In genomic region chr5:112276907-112277348, GRCm38 (mm10) we compare ENCODE assay signal across 8 mouse cellular contexts. TPM values are rescaled to one million over a fixed set of nuclear protein-coding genes. Genes with fewer than 3 reads are reported as not detected.
DNase-seq lines count a peak whose midpoint lies in the region; ATAC-seq and TF ChIP-seq lines count a peak whose summit lies in the region.

No protein-coding gene starts in this region.

- WGBS in lung, adult 2 months = 0% methylated on average over 24 of the region's 24 CpGs
- under 1% methylated on average over 24 of the region's 24 CpGs for WGBS in embryonic facial prominence, embryonic 11.5 days
- 0% methylated on average over 24 of the region's 24 CpGs for WGBS in intestine, embryonic 14.5 days
- WGBS in neural tube, embryonic 12.5 days = under 1% methylated on average over 23 of the region's 24 CpGs

- H3K9ac ChIP-seq in embryonic facial prominence, embryonic 11.5 days (replicated peaks; ENCODE audit: low read length) = peak overlapping the region; percentile 72
- H3K9ac ChIP-seq in intestine, embryonic 14.5 days (ENCODE audit: low read length) = peak overlapping the region; percentile 80
- peak overlapping the region; percentile 73 for H3K9ac ChIP-seq in neural tube, embryonic 12.5 days

- H3K27me3 ChIP-seq in embryonic facial prominence, embryonic 11.5 days (ENCODE audit: control insufficient read depth, insufficient read depth, low read length) = no peaks in the 10 kb centered on the region
- no peaks in the 10 kb centered on the region for H3K27me3 ChIP-seq in intestine, embryonic 14.5 days (replicated peaks; ENCODE audit: control insufficient read depth, insufficient read depth, low read length)
- no peaks in the 10 kb centered on the region for H3K27me3 ChIP-seq in neural tube, embryonic 12.5 days (replicated peaks)

- DNase-seq in lung, adult 2 months = no peak
- DNase-seq in lung, postnatal 10 days = no peak
- DNase-seq in embryonic facial prominence, embryonic 11.5 days (ENCODE audit: low spot score) = peak; percentile 47
- no peak for DNase-seq in intestine, embryonic 14.5 days (ENCODE audit: low spot score)
- no peak for DNase-seq in spleen, adult 12 weeks (ENCODE audit: low spot score)
- DNase-seq in adrenal gland, postnatal 14 days = no peak
- no peak for DNase-seq in thymus, postnatal 4 days

- H3K4me2 ChIP-seq in embryonic facial prominence, embryonic 11.5 days (ENCODE audit: low read depth, low read length) = peak overlapping the region; percentile 81
- peak overlapping the region; percentile 84 for H3K4me2 ChIP-seq in intestine, embryonic 14.5 days (ENCODE audit: low read length)
- H3K4me2 ChIP-seq in neural tube, embryonic 12.5 days (replicated peaks) = peak overlapping the region; percentile 90

- ATAC-seq in embryonic facial prominence, embryonic 11.5 days (replicated peaks; ENCODE audit: insufficient number of reproducible peaks, low FRiP score, low TSS enrichment, low read depth) = peak; percentile 3
- no peak for ATAC-seq in intestine, embryonic 14.5 days (replicated peaks; ENCODE audit: low FRiP score, low TSS enrichment, low read depth)
- ATAC-seq in neural tube, embryonic 12.5 days (ENCODE audit: low FRiP score, low read depth) = peak; percentile 62

- no peaks in the 10 kb centered on the region for H3K9me3 ChIP-seq in embryonic facial prominence, embryonic 11.5 days (replicated peaks; ENCODE audit: control insufficient read depth, low read length)
- H3K9me3 ChIP-seq in intestine, embryonic 14.5 days (ENCODE audit: control insufficient read depth, low read length) = no peaks in the 10 kb centered on the region
- H3K9me3 ChIP-seq in neural tube, embryonic 12.5 days = no peaks in the 10 kb centered on the region

- no peak for TF ChIP-seq POLR2A in lung, adult 2 months (IDR thresholded peaks at IDR 0.05; ENCODE audit: borderline replicate concordance, extremely low read depth, low read depth, low read length)

- no peaks in the 10 kb centered on the region for H3K36me3 ChIP-seq in embryonic facial prominence, embryonic 11.5 days (replicated peaks; ENCODE audit: control insufficient read depth, insufficient read depth, low read depth, low read length)
- H3K36me3 ChIP-seq in intestine, embryonic 14.5 days (ENCODE audit: control insufficient read depth, insufficient read depth, low read length) = no peaks in the 10 kb centered on the region
- no peaks in the 10 kb centered on the region for H3K36me3 ChIP-seq in neural tube, embryonic 12.5 days

- peaks cover 28% of the 10 kb centered on the region for H3K4me1 ChIP-seq in lung, adult 2 months (ENCODE audit: control insufficient read depth, insufficient read depth, low read length)
- H3K4me1 ChIP-seq in embryonic facial prominence, embryonic 11.5 days (ENCODE audit: control insufficient read depth, insufficient read depth, low read length) = no peaks in the 10 kb centered on the region; the same call in 1 of the 2 replicates
- H3K4me1 ChIP-seq in intestine, embryonic 14.5 days (replicated peaks; ENCODE audit: control insufficient read depth, insufficient read depth, low read length) = peaks cover 24% of the 10 kb centered on the region
- peaks cover 35% of the 10 kb centered on the region for H3K4me1 ChIP-seq in neural tube, embryonic 12.5 days

- H3K4me3 ChIP-seq in lung, adult 2 months (replicated peaks; ENCODE audit: extremely low read depth, low read depth, low read length) = peak overlapping the region; percentile 93
- H3K4me3 ChIP-seq in embryonic facial prominence, embryonic 11.5 days (ENCODE audit: low read depth, low read length) = peak overlapping the region; percentile 79
- peak overlapping the region; percentile 72 for H3K4me3 ChIP-seq in intestine, embryonic 14.5 days (ENCODE audit: low read depth, low read length)
- peak overlapping the region; percentile 67 for H3K4me3 ChIP-seq in neural tube, embryonic 12.5 days

- no peak for TF ChIP-seq CTCF in lung, adult 2 months (IDR thresholded peaks at IDR 0.05; ENCODE audit: insufficient read depth, low read length)

- no peak overlapping the region for H3K27ac ChIP-seq in embryonic facial prominence, embryonic 11.5 days (replicated peaks; ENCODE audit: low read depth, low read length)
- H3K27ac ChIP-seq in intestine, embryonic 14.5 days (ENCODE audit: low read depth) = peak overlapping the region; percentile 51
- no peak overlapping the region for H3K27ac ChIP-seq in neural tube, embryonic 12.5 days

RNA-seq across cellular contexts. Expression of gene Tpst2, which starts 0.4 kb away (rescaled TPM):
- polyA plus RNA-seq in lung, adult 2 months (2012; rRNA removed) = 122 and 144 TPM in 2 replicates
- 29.0 and 30.1 TPM in 2 replicates for polyA plus RNA-seq in embryonic facial prominence, embryonic 11.5 days (2014; fragmentation: Nextera tagmentation; extraction: Ambion mirVana)
- 40.8 and 41.1 TPM in 2 replicates for polyA plus RNA-seq in intestine, embryonic 14.5 days (2014; fragmentation: Nextera tagmentation; extraction: Ambion mirVana)
- 28.7 and 35.4 TPM in 2 replicates for polyA plus RNA-seq in neural tube, embryonic 12.5 days (2016; fragmentation: Nextera tagmentation; extraction: Ambion mirVana)
- 161 and 186 TPM in 2 replicates for total RNA-seq in adrenal gland, postnatal 14 days (2021)

RNA-seq across cellular contexts. Expression of gene Crybb1, which starts 21.3 kb away (rescaled TPM):
- 0.14 TPM in 1 of 2 replicates, not detected in the other for polyA plus RNA-seq in lung, adult 2 months (2012; rRNA removed)
- 2.7 and 20.0 TPM in 2 replicates for polyA plus RNA-seq in embryonic facial prominence, embryonic 11.5 days (2014; fragmentation: Nextera tagmentation; extraction: Ambion mirVana)
- polyA plus RNA-seq in intestine, embryonic 14.5 days (2014; fragmentation: Nextera tagmentation; extraction: Ambion mirVana) = 1.8 and 3.3 TPM in 2 replicates
- polyA plus RNA-seq in neural tube, embryonic 12.5 days (2016; fragmentation: Nextera tagmentation; extraction: Ambion mirVana) = 2.9 and 3.1 TPM in 2 replicates
- total RNA-seq in adrenal gland, postnatal 14 days (2021) = 1.8 and 1.9 TPM in 2 replicates

RNA-seq across cellular contexts. Expression of gene Cryba4, which starts 24.6 kb away (rescaled TPM):
- 1.0 and 1.4 TPM in 2 replicates for polyA plus RNA-seq in lung, adult 2 months (2012; rRNA removed)
- 0.69 and 1.6 TPM in 2 replicates for polyA plus RNA-seq in embryonic facial prominence, embryonic 11.5 days (2014; fragmentation: Nextera tagmentation; extraction: Ambion mirVana)
- 2.4 and 3.0 TPM in 2 replicates for polyA plus RNA-seq in intestine, embryonic 14.5 days (2014; fragmentation: Nextera tagmentation; extraction: Ambion mirVana)
- 2.4 and 3.0 TPM in 2 replicates for polyA plus RNA-seq in neural tube, embryonic 12.5 days (2016; fragmentation: Nextera tagmentation; extraction: Ambion mirVana)
- total RNA-seq in adrenal gland, postnatal 14 days (2021) = 16.2 and 28.2 TPM in 2 replicates

RNA-seq across cellular contexts. Expression of gene Tfip11, which starts 49.2 kb away (rescaled TPM):
- 33.5 and 36.2 TPM in 2 replicates for polyA plus RNA-seq in lung, adult 2 months (2012; rRNA removed)
- polyA plus RNA-seq in embryonic facial prominence, embryonic 11.5 days (2014; fragmentation: Nextera tagmentation; extraction: Ambion mirVana) = 19.3 and 23.0 TPM in 2 replicates
- 24.5 and 24.6 TPM in 2 replicates for polyA plus RNA-seq in intestine, embryonic 14.5 days (2014; fragmentation: Nextera tagmentation; extraction: Ambion mirVana)
- polyA plus RNA-seq in neural tube, embryonic 12.5 days (2016; fragmentation: Nextera tagmentation; extraction: Ambion mirVana) = 38.8 and 40.3 TPM in 2 replicates
- total RNA-seq in adrenal gland, postnatal 14 days (2021) = 33.0 and 35.2 TPM in 2 replicates
